Mouse (Mus musculus) heart, adult 2 months (tissue): ENCODE results near the gene Mfap4.

Source experiments
- EP300 ChIP-seq: fragments of 200-500 bp; IDR thresholded peaks from 2 replicates; pipeline ENCODE4 v1.6.1; 2011; ENCODE audit warnings: low read depth, low read length, control low read depth; ENCODE audit not compliant: insufficient read depth
- POLR2A ChIP-seq: fragments of 200-500 bp; IDR thresholded peaks from 2 replicates; pipeline ENCODE4 v1.6.1; 2011; ENCODE audit warnings: mild to moderate bottlenecking, low read depth, low read length, control low read depth; ENCODE audit not compliant: insufficient read depth

DNA sequence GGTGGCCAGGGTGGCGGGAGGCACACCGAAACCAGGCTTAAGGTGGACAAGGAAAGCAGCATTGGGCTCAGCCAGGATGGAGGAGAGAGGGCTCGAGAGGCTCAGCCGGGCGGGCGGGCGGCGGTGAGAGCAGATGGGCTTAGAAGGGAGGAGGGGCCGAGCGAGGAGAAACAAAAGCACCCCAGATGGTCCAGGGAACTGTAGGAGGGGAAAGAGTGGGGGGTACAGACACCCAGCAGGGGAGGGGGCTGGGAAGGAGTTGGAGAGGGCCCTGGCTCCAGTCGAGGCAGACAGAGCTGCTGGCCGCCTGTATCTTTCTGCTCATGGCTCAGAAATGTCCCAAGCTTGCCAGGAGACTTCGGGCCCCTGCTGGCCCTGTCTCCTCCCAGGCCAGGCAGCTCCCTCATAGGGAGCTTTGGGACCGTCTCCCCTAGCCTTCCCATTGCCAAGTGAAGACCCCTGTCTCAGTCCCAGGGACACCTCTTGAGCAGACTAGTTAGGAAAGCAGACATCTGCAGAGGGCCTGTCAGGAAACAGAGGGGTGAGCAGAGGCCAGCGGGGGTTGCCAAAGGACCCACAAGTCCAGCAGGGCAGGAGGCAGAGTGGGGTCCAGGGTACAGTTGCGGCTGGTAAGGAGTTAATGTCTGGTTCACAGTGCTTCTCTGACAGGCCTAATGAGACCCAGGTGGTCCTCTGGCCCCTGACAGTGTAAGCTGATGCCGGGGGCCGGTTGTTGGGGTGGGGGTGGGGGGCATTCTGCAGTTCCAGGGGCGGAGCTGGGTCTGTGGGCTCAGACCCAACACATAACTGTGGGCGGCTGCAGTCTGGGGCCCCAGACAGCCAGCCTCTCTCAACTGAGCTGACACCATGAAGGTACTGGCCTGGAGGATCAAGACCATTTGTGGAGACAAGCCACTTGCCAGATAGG, at the start of gene Mfap4:
- TF ChIP-seq EP300, result no peak
- TF ChIP-seq POLR2A, result no peak
